Mouse (Mus musculus) C2C12 (cell line): Measurements from ENCODE around the gene Srpk3. TPM values are rescaled to one million over a fixed set of nuclear protein-coding genes. Genes with fewer than 3 reads are reported as not detected.

Source experiments
- H3K27me3 ChIP-seq: one replicate; pipeline ENCODE4 v1.6.1; 2011; ENCODE audit not compliant: control insufficient read depth, insufficient read depth, insufficient read length
- H3K36me3 ChIP-seq: one replicate; pipeline ENCODE4 v1.6.1; 2011; ENCODE audit not compliant: control insufficient read depth, insufficient read depth
- H3K4me3 ChIP-seq: one replicate; pipeline ENCODE4 v1.5.1; 2011; ENCODE audit warnings: mild to moderate bottlenecking, control low read depth; ENCODE audit not compliant: poor library complexity, insufficient read depth, severe bottlenecking
- H3K79me2 ChIP-seq: one replicate; pipeline ENCODE4 v1.6.1; 2011; ENCODE audit not compliant: control insufficient read depth, insufficient read depth
- H3K79me3 ChIP-seq: one replicate; pipeline ENCODE4 v1.6.1; 2011; ENCODE audit warnings: low read depth, control low read depth
- H3ac ChIP-seq: one replicate; pipeline ENCODE3; 2011; ENCODE audit warnings: low read depth; ENCODE audit not compliant: control insufficient read depth, insufficient read length
- CEBPB ChIP-seq: IDR thresholded peaks from one replicate; pipeline ENCODE4 v1.6.1; 2011; ENCODE audit warnings: low read depth, mild to moderate bottlenecking, control low read depth, moderate library complexity
- CTCF ChIP-seq: IDR thresholded peaks from one replicate; pipeline ENCODE4 v1.5.1; 2011; ENCODE audit not compliant: control insufficient read depth, insufficient read depth, insufficient read length
- FOSL1 ChIP-seq: IDR thresholded peaks from one replicate; pipeline ENCODE4 v1.8.0; 2011; ENCODE audit warnings: mild to moderate bottlenecking, low read length; ENCODE audit not compliant: poor library complexity, insufficient read depth, severe bottlenecking
- MAX ChIP-seq: IDR thresholded peaks from one replicate; pipeline ENCODE4 v1.6.1; 2011; ENCODE audit warnings: mild to moderate bottlenecking, control low read depth
- MYOD1 ChIP-seq: IDR thresholded peaks from one replicate; pipeline ENCODE4 v1.6.1; 2011; ENCODE audit warnings: low read depth; ENCODE audit not compliant: control insufficient read depth, insufficient read length
- MYOG ChIP-seq: IDR thresholded peaks from one replicate; pipeline ENCODE4 v1.6.1; 2011; ENCODE audit not compliant: control insufficient read depth, insufficient read length; ENCODE audit errors: extremely low read depth
- USF1 ChIP-seq: IDR thresholded peaks from one replicate; pipeline ENCODE4 v1.6.1; 2011; ENCODE audit warnings: low read depth, mild to moderate bottlenecking, control low read depth, moderate library complexity
- polyA plus RNA-seq: library from polyadenylated mRNA; unstranded; fragments of >200 nt; fragmentation: generic; extraction: Trizol; gene quantifications from one replicate; pipeline ENCODE4 v1.2.1, GENCODE M21; 2012; ENCODE audit warnings: missing spikeins

The Srpk3 gene
- polyA plus RNA-seq, 1 experiment: 0.09 TPM

DNA sequence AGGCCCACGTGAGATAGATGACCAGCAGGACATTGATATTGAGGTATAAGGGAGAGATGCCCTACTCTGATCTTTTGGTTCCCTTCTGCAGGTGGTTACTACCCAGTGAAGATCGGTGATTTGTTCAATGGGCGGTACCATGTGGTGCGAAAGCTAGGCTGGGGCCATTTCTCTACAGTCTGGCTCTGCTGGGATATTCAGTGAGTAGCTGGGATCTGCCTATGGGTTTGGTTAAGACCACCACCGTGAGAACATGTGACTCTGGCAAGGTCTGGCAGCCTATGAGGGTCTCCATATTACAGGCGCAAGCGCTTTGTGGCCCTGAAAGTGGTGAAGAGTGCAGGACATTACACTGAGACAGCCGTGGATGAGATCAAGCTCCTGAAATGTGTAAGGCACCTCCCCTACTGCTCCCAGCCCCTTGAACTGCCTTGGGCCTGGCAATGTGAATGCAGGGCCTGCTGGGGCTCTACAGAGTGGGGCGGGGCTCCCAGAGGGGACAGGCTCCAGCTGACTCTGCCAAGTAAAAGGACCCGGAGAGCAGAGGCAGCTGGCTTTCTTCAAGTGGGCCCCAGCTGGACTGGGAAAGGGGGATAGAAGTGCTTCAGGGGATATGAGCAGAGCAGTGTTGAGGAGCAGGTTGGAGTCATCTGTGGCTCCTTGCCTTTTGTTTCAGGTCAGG lies 738 bp downstream of the Srpk3 start:
- TF ChIP-seq MYOD1 (no peak), USF1 (no peak), CTCF (no peak), CEBPB (no peak), MYOG (no peak), MAX (no peak), FOSL1 (no peak)
- peaks cover 13% of the 10 kb centered on the region for H3K36me3 ChIP-seq
- no peaks in the 10 kb centered on the region for H3K79me2 ChIP-seq
- no peaks in the 10 kb centered on the region for H3K79me3 ChIP-seq
- H3K4me3 ChIP-seq: no peak overlapping the region
- no peaks in the 10 kb centered on the region for H3K27me3 ChIP-seq
- no peak overlapping the region for H3ac ChIP-seq

DNA sequence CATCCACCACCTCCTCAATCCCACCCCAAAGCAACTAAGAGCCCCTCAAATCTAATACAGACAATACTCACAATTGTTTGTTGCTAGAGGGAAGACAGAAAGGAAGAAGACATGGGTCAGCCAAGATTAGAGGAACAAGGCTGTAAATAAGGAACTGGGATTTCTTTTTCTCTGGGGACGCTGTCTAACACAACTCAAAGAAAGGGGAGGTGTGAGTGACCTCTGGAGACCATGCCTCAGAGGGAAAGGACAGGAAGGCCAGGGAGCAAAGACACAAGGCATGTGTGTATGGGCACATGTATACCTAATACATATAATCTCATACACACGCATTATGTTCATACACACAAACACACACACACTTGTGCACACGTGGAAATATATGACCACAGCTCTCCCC lies 8.0 kb downstream of the Srpk3 start:
- TF ChIP-seq MYOG (no peak), CEBPB (no peak), FOSL1 (no peak), CTCF (no peak), USF1 (no peak), MYOD1 (no peak), MAX (no peak)
- Histone ChIP-seq H3K36me3 (peaks cover 25% of the 10 kb centered on the region), H3K27me3 (no peaks in the 10 kb centered on the region), H3ac (no peak overlapping the region), H3K79me3 (peaks cover 34% of the 10 kb centered on the region), H3K4me3 (no peak overlapping the region), H3K79me2 (peaks cover 47% of the 10 kb centered on the region)

DNA sequence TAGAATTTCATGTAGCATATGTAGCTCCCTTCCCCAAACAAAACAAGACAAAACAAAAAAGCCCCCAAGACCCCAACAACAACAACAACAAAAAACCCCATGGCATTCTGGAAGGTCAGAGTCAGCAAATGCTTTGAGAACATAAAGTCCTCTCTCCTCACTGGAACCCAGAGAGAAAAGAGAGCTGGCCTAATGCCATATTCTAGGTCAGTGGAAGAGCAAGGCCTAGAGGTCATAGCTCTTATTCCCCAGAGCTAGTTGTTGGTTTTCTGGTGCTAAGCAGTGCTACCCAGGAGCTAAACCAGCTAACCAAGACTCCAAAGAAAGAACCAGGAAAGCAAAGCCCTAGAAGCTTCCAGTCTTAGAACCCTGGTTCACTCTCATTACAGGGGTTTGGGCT lies 11.5 kb downstream of the Srpk3 start:
- no peak for TF ChIP-seq CTCF
- TF ChIP-seq CEBPB: no peak
- TF ChIP-seq MYOD1: no peak
- no peak for TF ChIP-seq FOSL1
- no peak for TF ChIP-seq MAX
- no peak for TF ChIP-seq USF1
- TF ChIP-seq MYOG: no peak
- Histone ChIP-seq H3K79me2 (peaks cover 73% of the 10 kb centered on the region), H3K36me3 (peaks cover 29% of the 10 kb centered on the region), H3K27me3 (no peaks in the 10 kb centered on the region), H3ac (peak overlapping the region; percentile 81), H3K79me3 (peaks cover 53% of the 10 kb centered on the region), H3K4me3 (peak overlapping the region; percentile 56)

DNA sequence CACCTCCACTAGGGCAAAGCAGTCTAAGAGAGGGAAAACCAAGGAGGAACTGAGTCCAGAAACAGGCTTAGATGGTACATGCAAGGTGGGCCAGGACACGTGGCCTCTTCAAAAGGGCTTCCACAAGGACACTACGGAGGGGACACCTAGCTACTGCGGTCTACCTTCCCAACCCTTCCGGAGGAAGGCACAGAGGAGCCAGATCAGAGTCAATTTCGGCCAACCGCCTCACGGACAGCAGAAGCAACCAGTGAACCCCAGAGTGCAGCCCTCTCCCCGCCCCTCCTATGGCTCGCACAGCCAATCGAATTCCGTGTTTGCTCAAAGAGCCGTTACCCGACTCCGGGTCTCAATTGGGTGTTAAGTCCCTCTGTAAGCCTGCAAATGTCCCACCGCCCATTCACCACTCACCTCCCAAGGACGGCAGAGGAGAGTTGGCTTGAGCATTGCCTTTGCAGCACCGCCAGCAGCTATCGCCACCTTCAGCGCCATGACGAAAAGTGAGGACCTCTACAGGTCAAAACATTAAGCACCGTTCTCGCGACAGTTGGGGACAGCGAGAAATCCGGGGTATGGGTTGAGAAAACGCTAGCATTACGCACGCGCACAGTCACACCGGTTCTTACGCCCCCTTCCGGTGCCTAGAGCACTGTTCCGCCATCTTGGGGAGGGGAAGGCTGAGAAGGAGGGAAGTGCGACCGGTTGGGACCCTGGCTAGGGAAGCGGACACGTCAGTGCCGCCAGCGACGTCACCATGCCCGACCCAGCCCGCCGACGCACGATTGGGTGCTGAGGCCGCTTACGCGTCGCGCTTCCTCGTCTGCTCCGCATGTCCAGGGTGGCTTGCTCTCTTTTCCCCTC lies 12.4 kb downstream of the Srpk3 start, which contains the start of the genes Idh3g and Ssr4:
Gene Idh3g (minus strand): TSS at position 534 of the 861 bp plus-strand sequence.
Gene Ssr4 (plus strand): TSS at position 665 of the 861 bp plus-strand sequence.
- Histone ChIP-seq H3K79me2 (peaks cover 73% of the 10 kb centered on the region), H3K36me3 (peaks cover 27% of the 10 kb centered on the region), H3ac (peak within 1 kb of the TSS; percentile 86), H3K4me3 (peak within 1 kb of the TSS; percentile 56), H3K79me3 (peaks cover 53% of the 10 kb centered on the region), H3K27me3 (no peaks in the 10 kb centered on the region)
- peak; percentile 31 for TF ChIP-seq USF1
- TF ChIP-seq MYOD1: no peak
- no peak for TF ChIP-seq CEBPB
- no peak for TF ChIP-seq FOSL1
- no peak for TF ChIP-seq MYOG
- peak; percentile 54 for TF ChIP-seq MAX
- peak; percentile 14 for TF ChIP-seq CTCF

DNA sequence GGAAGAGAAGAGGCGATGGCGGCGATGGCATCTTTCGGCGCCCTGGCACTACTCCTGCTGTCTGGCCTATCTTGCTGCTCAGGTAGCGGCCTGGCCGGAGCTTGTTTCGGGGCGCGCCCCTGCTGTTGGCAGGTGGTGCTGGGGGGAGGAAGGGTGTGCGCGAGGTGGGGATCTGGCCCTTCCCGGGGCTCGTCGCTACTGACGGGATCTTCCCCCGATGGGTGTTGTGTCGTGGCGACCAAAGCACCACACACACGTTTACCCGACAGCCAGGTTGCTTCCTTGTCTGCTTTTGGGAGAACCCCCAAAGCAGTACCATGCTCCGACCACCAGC lies 13.0 kb downstream of the Srpk3 start:
- TF ChIP-seq MAX (no peak), MYOG (no peak), FOSL1 (no peak)
- no peaks in the 10 kb centered on the region for H3K27me3 ChIP-seq
- H3K36me3 ChIP-seq: peaks cover 27% of the 10 kb centered on the region

More for the DNA sequence above, 13.0 kb downstream of the Srpk3 start:
- peak overlapping the region; percentile 86 for H3ac ChIP-seq
- H3K79me2 ChIP-seq: peaks cover 71% of the 10 kb centered on the region
- peak overlapping the region; percentile 56 for H3K4me3 ChIP-seq
- H3K79me3 ChIP-seq: peaks cover 53% of the 10 kb centered on the region
